Mouse (Mus musculus) right cerebral cortex, postnatal 14 days (tissue): ENCODE measurements at regions not wholly inside any gene's neighbourhood (a gene's known extent, or its start where the extent isn't known, plus 50 kb on each side); places are given as distances from the start of the nearest gene placed in this dataset.

Experiments used
- DNase-seq: peaks from one replicate; pipeline ENCODE4 v3.0.0; 2022

DNA sequence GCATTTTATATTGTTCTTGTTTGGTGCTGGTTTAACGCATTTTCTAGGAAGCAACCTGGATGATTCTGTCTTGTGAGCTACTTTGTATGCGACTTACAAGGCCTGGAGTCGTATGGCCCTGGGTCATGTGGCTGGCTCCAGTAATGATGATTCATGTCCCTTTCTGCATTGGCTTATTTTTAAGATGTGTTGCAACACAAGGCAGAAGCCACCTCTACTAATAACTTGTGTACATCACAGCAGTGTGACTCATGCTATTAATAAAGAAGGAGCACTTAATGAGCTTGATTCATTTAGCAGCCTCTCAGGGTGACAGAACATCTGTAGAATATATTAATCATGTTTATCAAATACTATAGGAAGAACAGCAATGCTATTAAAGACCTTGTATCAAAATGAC is 84.0 kb downstream of the Slc5a7 start:
- no peak for DNase-seq

DNA sequence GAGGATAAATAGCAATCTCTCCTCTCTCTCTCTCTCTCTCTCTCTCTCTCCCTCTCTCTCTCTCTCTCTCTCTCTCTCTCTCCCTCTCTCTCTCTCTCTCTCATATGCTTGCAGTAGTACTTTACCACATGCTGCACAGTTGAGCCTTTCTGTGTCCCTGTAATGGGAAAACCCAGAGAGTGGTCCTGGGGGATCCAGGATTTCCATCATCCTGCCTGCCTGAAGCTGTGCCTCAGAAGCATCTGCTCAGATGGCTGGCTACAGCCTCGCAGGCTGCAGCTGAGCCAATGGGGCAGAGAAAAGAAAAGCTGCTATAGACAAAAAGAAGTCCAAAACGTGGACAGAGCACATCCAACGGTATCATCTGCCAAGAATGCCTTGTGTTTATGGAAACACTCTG is 97.1 kb downstream of the Slc5a7 start:
- DNase-seq, result no peak

DNA sequence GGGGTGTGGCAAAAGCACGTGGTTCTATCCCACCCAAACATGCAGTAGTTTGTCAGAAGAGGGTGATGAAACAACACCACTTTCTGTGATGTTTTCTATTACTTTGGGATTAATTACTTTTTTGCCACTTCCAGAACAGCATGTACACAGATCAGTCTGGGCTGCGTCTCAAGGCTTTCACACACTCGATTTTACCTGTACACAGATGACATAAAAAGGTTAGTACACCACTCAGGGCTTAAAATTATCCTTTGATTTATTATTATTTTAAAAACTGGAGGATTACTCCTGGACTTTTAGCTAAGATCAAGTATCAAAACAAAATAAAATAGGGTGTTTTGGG is 106.6 kb downstream of the Slc5a7 start:
- DNase-seq, result no peak

DNA sequence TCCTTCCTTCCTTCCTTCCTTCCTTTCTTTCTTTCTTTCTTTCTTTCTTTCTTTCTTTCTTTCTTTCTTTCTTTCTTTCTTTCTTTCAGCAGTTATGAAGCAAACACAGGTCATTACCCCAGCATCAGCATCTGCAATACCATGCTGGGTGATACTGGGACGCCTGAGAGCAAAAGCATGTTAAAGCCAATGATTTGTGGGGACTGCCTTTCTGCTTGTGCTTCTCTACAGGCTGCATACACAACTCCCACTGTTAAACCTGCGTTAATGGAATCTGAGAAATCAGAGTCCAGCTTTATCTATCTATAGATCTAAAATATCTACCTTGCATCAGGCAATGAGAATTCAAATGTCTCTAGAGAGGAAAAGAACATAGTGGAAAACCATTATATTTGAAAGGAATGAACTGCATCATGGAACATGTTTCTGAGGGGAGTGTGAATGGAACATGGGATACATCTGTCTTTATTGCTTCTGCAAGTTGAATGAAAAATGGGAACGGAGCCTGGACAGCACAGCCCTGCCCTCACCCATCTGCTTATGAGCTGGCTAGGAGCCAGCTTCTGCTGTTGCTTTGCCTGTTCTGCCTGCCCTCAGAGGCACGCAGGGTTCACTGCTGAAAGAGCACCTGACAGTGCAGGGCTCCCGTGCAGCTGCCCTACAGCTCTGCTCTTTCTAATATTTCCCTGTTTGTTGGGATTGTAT is 107.2 kb downstream of the Slc5a7 start:
- DNase-seq, result peak; percentile 7

DNA sequence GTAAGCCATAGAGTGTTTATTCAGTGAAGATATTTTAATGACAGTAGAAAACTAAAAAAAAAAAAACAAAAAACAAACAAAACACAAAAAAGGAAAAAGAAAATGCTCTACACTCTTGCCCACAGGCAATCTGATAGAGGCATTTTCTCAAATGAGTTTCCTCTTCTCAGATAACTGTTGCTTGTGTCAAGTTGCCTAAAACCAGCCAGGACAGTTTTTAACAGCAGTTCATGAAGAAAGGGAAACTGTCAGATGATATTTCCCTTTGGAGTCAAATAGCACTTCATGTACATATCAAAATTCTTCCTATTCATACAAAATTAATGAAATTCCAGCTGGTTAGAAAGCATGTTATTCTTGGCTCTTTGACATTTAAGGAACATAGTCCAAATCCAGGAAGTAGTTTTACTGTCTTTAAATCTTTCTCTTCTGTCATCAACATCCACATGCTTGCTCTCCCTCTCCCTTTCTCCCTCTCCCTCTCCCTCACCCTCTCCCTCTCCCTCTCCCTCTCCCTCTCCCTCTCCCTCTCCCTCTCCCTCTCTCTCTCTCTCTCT is 109.8 kb downstream of the Slc5a7 start:
- no peak for DNase-seq

DNA sequence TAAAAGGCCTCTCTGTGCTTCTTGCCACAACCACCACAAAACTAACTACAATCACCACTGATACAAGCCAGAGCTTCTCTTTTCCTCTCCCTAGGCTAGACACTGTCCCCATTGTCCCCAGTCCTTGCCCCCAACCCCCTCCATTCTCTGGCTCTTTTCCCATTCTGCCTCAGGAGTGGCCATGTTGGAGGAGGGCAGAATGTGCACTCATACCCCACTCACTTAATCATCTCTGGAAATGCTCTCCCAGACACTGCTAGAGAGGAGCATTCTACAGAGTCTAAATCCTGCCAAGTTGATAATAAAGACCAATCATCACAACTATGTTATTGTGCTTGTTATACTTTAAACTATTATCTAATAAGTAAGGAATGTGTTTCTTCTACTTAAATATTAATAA is 116.8 kb downstream of the Slc5a7 start:
- no peak for DNase-seq

DNA sequence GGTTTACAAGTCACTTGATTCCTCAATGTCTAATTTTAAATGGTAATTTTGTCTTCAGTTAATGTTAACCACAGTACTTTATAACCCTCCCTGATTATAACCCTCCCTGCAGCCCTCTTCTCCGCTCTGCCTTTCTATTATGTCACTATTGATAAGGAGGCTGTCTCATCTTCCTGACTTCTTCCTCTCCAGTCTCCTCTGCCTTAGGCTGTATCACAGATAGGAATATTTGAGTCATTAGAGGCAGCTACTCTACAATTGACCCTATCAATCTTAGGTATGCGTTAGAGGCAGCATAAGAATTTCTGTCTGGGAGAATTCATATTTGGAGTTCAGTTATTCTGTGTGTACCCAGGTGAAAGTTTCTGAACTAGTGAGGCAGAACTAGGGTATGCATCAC is 118.3 kb downstream of the Slc5a7 start:
- no peak for DNase-seq

DNA sequence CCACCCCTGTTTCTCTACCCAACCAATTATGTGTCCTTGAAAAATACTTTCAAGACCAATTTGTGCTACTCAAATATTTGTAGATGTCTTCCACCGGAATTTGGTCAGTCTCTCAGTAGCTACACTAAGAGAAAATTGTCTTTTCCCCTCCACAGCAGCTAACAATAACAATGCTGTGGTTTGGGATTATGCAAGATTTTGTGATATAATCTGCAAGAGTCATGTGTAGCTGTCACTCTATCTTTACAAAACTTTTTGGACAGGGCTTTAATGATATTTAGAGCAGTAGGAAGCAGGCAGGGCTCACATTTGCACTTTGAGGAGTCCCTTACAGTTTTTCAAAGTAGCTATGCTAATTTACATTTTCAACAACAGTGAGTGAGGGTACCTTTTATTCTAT is 128.1 kb downstream of the Slc5a7 start:
- no peak for DNase-seq

DNA sequence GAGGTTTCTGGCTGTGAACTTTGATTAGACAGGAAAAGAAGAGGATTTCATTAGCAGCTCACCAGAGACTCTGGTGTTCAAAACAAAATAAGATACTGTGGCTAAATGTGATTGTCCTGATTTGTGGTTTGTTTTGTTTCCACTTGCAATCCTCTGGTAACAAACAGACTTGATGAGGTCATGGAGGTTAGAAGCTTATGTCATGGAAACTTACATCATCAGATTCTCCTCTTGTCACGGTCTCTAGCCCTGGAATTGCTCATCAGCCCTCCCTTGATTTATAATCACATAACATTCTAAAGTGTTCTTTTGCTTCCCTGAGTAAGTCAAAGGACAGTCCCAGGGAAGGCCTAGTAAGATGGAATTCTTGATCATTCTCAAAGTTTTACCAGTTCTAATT is 130.8 kb downstream of the Slc5a7 start:
- no peak for DNase-seq

DNA sequence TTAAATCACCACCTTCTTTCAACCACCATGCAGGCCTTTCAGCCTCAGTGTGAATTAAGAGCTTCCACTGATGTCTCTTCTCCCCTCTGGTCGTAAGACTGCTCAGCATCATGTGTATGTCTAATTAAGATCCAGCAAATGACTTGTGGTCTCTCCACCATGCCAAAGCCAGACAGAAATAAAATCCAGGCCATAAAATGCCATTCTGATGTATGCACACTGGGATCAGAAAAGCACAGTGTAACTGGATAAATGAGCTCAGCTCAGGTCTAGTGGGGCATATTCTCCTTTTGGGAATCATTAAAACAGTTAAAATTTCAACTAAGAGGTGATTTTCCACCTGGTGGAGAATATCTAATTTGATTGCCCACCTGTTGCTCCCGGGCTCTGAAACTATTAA is 136.5 kb downstream of the Slc5a7 start:
- DNase-seq, result no peak

DNA sequence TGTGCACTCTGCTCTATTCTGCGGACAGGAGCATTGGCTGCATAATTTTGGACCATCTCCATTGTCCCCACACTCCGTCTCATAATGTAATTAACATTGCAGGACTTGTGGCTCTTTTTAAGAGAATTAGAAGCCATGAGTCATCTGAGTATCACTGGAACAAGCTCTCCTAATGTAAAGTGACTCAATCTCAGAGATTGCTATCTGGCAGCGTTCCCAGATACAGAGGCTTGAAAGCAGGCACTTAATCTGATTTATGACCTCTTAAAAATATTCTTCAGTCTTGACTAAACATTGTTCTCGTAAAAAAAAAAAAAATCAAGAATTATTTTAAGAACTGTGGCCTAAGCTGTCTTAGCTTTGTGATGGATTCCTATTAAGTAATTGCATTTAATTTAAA is 140.1 kb downstream of the Slc5a7 start:
- no peak for DNase-seq

DNA sequence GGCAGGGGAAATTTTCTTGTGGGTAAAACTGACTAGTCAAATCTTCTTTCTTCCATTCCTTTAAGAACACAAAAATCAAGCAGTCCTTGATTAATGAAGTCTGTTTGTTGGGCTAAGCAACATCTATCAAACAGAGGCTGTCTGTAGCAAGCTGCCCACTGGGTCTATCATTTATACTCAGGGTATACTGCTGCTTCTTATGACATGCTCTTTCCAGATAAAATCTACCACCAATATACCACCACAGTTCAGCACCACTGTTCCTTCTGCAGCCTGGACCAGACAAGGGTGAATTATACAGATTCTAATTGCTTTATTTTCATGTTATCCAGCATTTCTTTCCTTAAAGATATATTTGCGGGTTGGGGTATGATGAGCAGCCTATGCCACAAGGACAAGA is 140.5 kb downstream of the Slc5a7 start:
- DNase-seq, result no peak

DNA sequence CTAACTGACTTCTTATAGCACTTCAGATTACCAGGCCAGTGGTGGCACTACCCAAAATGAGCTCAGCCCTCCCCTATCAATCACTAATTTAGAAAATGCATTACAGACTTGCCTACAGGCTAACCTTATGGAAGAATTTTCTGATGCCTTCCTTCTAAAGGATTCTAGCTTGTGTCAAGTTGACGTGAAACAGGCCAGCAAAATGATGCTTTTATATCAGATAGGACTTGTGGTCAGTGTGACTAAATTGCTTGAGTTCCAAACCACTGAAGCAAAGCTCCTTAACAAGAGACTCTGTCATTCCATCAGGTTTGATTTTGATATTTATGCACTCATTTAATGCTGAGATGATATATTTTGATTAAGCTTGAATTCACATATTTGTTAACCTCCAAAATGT is 143.0 kb downstream of the Slc5a7 start:
- no peak for DNase-seq

DNA sequence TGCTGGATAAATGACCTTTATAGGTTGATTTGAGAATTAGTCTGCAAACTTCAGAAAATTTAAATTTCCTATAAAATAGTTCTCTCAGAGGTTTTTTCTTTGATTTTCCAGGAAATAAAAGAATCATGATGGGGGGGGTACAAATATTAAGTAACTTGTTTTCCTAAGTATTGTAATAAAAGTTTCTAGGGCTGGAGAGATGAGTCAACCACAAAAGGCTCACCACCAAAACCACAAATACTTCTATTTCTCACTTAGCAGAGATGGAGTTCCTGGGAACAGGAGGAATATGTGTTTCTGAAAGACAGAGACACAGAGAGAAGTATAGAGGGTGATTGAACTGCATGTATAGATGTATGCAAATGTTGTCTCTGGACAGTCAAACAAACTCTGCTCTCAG is 144.3 kb downstream of the Slc5a7 start:
- DNase-seq, result no peak
